Mouse (Mus musculus) bone marrow macrophage, adult 2 months (primary cell): ENCODE data around the gene Klhdc8a.

Experiments
- CTCF ChIP-seq: IDR thresholded peaks from 2 replicates; pipeline ENCODE4 v1.5.1; 2012; ENCODE audit warnings: low read depth, mild to moderate bottlenecking, low read length, moderate library complexity
- POLR2A ChIP-seq: IDR thresholded peaks from 2 replicates; pipeline ENCODE4 v1.6.1; 2012; ENCODE audit warnings: mild to moderate bottlenecking, low read depth, low read length, borderline replicate concordance

DNA sequence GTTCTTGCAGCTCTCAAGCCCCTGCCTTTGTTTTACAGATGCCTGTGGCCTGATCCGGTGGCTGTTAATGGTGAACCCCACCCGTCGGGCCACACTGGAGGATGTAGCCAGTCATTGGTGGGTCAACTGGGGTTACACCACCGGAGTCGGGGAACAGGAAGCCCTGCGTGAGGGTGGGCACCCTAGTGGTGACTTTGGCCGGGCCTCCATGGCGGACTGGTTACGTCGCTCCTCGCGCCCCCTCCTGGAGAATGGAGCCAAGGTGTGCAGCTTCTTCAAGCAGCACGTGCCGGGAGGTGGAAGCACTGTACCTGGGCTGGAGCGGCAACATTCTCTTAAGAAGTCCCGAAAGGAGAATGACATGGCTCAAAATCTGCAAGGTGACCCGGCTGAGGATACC is 32.9 kb downstream of the Klhdc8a start:
- TF ChIP-seq POLR2A (no peak), CTCF (no peak)
